Mouse (Mus musculus) stomach, embryonic 16.5 days (tissue): ENCODE results near the gene Stk17b. TPM values are rescaled to one million over a fixed set of nuclear protein-coding genes. Genes with fewer than 3 reads are reported as not detected.
"Not testable (repeated sequence)": the region's sequence is repeated elsewhere in the genome, so short reads cannot be mapped to it uniquely, and the experiment has no call there.

Experiments used
- ATAC-seq: fragments of 200-750 bp; cut with Nextera tagmentation; 2 replicates; pipeline ENCODE4 v1.8.0; 2017; ENCODE audit warnings: moderate number of reproducible peaks, moderate TSS enrichment; ENCODE audit not compliant: insufficient read depth, low FRiP score
- H3K27ac ChIP-seq: fragments of 300-500 bp; sonication (generic); 2 replicates; pipeline ENCODE4 v1.5.1; 2014; ENCODE audit warnings: low read length
- H3K27me3 ChIP-seq: fragments of 300-500 bp; sonication (generic); 2 replicates; pipeline ENCODE4 v1.6.1; 2014; ENCODE audit warnings: low read length, control low read depth, mixed read lengths; ENCODE audit not compliant: control insufficient read depth, insufficient read depth
- H3K36me3 ChIP-seq: fragments of 300-500 bp; sonication (generic); 2 replicates; pipeline ENCODE4 v1.6.1; 2014; ENCODE audit warnings: low read length; ENCODE audit not compliant: control insufficient read depth, insufficient read depth
- H3K4me1 ChIP-seq: fragments of 300-500 bp; sonication (generic); 2 replicates; pipeline ENCODE4 v1.6.1; 2014; ENCODE audit warnings: low read length, control low read depth, mixed read lengths; ENCODE audit not compliant: control insufficient read depth, insufficient read depth
- H3K4me2 ChIP-seq: fragments of 300-500 bp; sonication (generic); 2 replicates; pipeline ENCODE4 v1.6.1; 2014; ENCODE audit warnings: low read depth, low read length, mixed read lengths
- H3K4me3 ChIP-seq: fragments of 300-500 bp; sonication (generic); replicated peaks from 2 replicates; pipeline ENCODE4 v1.5.1; 2014; ENCODE audit warnings: mild to moderate bottlenecking, low read length
- H3K9ac ChIP-seq: fragments of 300-500 bp; sonication (generic); 2 replicates; pipeline ENCODE4 v1.6.1; 2014; ENCODE audit warnings: low read length
- H3K9me3 ChIP-seq: fragments of 300-500 bp; sonication (generic); replicated peaks from 2 replicates; pipeline ENCODE4 v1.6.1; 2016; ENCODE audit warnings: low read length, control low read depth; ENCODE audit not compliant: control insufficient read depth
- WGBS: fragments of 180-500 bp; shearing (Covaris S2); extraction: QIAGEN DNeasy Blood & Tissue Kit; methylation state at CpG from one replicate; pipeline ENCODE4 v1.1.7; 2014; 5-methylcytosine and 5-hydroxymethylcytosine counted together
- polyA plus RNA-seq: library from polyadenylated mRNA; unstranded; fragments of >200 nt; fragmentation: Nextera tagmentation; extraction: Ambion mirVana; gene quantifications from 2 replicates; pipeline ENCODE4 v1.2.1, GENCODE M21; 2015

Stk17b gene
- polyA plus RNA-seq, 1 experiment from 2014 or later, result 19.8 TPM

- no peak for ATAC-seq
- Histone ChIP-seq H3K27me3 (no peaks in the 10 kb centered on the region), H3K9me3 (no peaks in the 10 kb centered on the region), H3K36me3 (no peaks in the 10 kb centered on the region), H3K9ac (no peak overlapping the region), H3K27ac (no peak overlapping the region), H3K4me3 (no peak overlapping the region), H3K4me2 (no peak overlapping the region), H3K4me1 (no peaks in the 10 kb centered on the region)
- 59% methylated on average over 6 of the region's 6 CpGs for WGBS
Measured at GRCm38 (mm10) chr1:53773994-53774393, 11.0 kb downstream of the Stk17b start.

GRCm38 (mm10) chr1:53772967-53773366, 12.1 kb downstream of the Stk17b start:
- Histone ChIP-seq H3K9me3 (no peaks in the 10 kb centered on the region), H3K27me3 (no peaks in the 10 kb centered on the region), H3K27ac (no peak overlapping the region), H3K4me3 (no peak overlapping the region), H3K4me2 (no peak overlapping the region), H3K9ac (no peak overlapping the region), H3K36me3 (no peaks in the 10 kb centered on the region), H3K4me1 (no peaks in the 10 kb centered on the region)
- WGBS, result 92% methylated on average over 3 of the region's 3 CpGs
- no peak for ATAC-seq

- no peak for ATAC-seq
- Histone ChIP-seq H3K4me2 (no peak overlapping the region), H3K4me3 (no peak overlapping the region), H3K27me3 (no peaks in the 10 kb centered on the region), H3K9ac (no peak overlapping the region), H3K9me3 (no peaks in the 10 kb centered on the region), H3K27ac (no peak overlapping the region), H3K4me1 (no peaks in the 10 kb centered on the region), H3K36me3 (no peaks in the 10 kb centered on the region)
- WGBS, result 93% methylated on average over 6 of the region's 6 CpGs
Measured at GRCm38 (mm10) chr1:53771476-53771875, 13.5 kb downstream of the Stk17b start.

GRCm38 (mm10) chr1:53766112-53766511, 18.9 kb downstream of the Stk17b start:
- Histone ChIP-seq H3K27ac (no peak overlapping the region), H3K36me3 (no peaks in the 10 kb centered on the region), H3K9ac (no peak overlapping the region), H3K9me3 (no peaks in the 10 kb centered on the region), H3K27me3 (no peaks in the 10 kb centered on the region), H3K4me1 (no peaks in the 10 kb centered on the region), H3K4me2 (no peak overlapping the region), H3K4me3 (no peak overlapping the region)
- ATAC-seq, result no peak
- WGBS, result 41% methylated on average over 2 of the region's 2 CpGs

GRCm38 (mm10) chr1:53757316-53757715, 27.7 kb downstream of the Stk17b start:
- Histone ChIP-seq H3K4me2 (no peak overlapping the region), H3K4me3 (no peak overlapping the region), H3K9me3 (no peaks in the 10 kb centered on the region), H3K36me3 (peaks cover 3% of the 10 kb centered on the region; the same call in 1 of the 2 replicates), H3K27me3 (no peaks in the 10 kb centered on the region), H3K4me1 (no peaks in the 10 kb centered on the region), H3K9ac (no peak overlapping the region), H3K27ac (no peak overlapping the region)
- ATAC-seq, result no peak
- WGBS, result 68% methylated on average over 4 of the region's 4 CpGs

GRCm38 (mm10) chr1:53753501-53753900, 31.5 kb downstream of the Stk17b start:
- H3K9ac ChIP-seq, H3K27me3 ChIP-seq, H3K9me3 ChIP-seq, ATAC-seq, H3K4me2 ChIP-seq, H3K4me1 ChIP-seq, H3K4me3 ChIP-seq, H3K27ac ChIP-seq, H3K36me3 ChIP-seq: not testable (repeated sequence)
- 88% methylated on average over 2 of the region's 2 CpGs for WGBS

GRCm38 (mm10) chr1:53751144-53751543, 33.9 kb downstream of the Stk17b start:
- Histone ChIP-seq H3K4me1 (no peaks in the 10 kb centered on the region), H3K36me3 (no peaks in the 10 kb centered on the region), H3K4me3 (no peak overlapping the region), H3K27me3 (no peaks in the 10 kb centered on the region), H3K4me2 (no peak overlapping the region), H3K9ac (no peak overlapping the region), H3K27ac (no peak overlapping the region), H3K9me3 (no peaks in the 10 kb centered on the region)
- no peak for ATAC-seq
- WGBS, result 73% methylated on average over 1 of the region's 1 CpGs

- not testable (repeated sequence) for ATAC-seq
Measured at GRCm38 (mm10) chr1:53750697-53751096, 34.3 kb downstream of the Stk17b start.

GRCm38 (mm10) chr1:53749881-53750385, 35.1 kb downstream of the Stk17b start:
- not testable (repeated sequence) for H3K9ac ChIP-seq, H3K4me3 ChIP-seq, H3K27me3 ChIP-seq, H3K36me3 ChIP-seq, ATAC-seq, H3K4me2 ChIP-seq, H3K27ac ChIP-seq, H3K9me3 ChIP-seq, H3K4me1 ChIP-seq
- WGBS, result 81% methylated on average over 1 of the region's 1 CpGs

More at GRCm38 (mm10) chr1:53750697-53751096, 34.3 kb downstream of the Stk17b start:
- H3K4me3 ChIP-seq, H3K36me3 ChIP-seq, H3K4me1 ChIP-seq, H3K27ac ChIP-seq, H3K9ac ChIP-seq, H3K27me3 ChIP-seq, H3K9me3 ChIP-seq, H3K4me2 ChIP-seq: not testable (repeated sequence)
- WGBS, result 87% methylated on average over 7 of the region's 7 CpGs

- no peaks in the 10 kb centered on the region for H3K36me3 ChIP-seq
- H3K9me3 ChIP-seq, result no peaks in the 10 kb centered on the region
- H3K4me1 ChIP-seq, result no peaks in the 10 kb centered on the region
- H3K4me3 ChIP-seq, result no peak overlapping the region
- H3K27ac ChIP-seq, result no peak overlapping the region
- H3K9ac ChIP-seq, result no peak overlapping the region
- ATAC-seq, result no peak
- H3K4me2 ChIP-seq, result no peak overlapping the region
- 43% methylated on average over 9 of the region's 11 CpGs for WGBS
- no peaks in the 10 kb centered on the region for H3K27me3 ChIP-seq
Measured at GRCm38 (mm10) chr1:53748571-53748970, 36.5 kb downstream of the Stk17b start.
